Mouse (Mus musculus) urinary bladder, adult 2 months (tissue): ENCODE data around the gene Etl4. TPM values are rescaled to one million over a fixed set of nuclear protein-coding genes. Genes with fewer than 3 reads are reported as not detected.
"Not testable (repeated sequence)": the region's sequence is repeated elsewhere in the genome, so short reads cannot be mapped to it uniquely, and the experiment has no call there.

Experiments
- DNase-seq: peaks from one replicate; pipeline ENCODE4 v3.0.0; 2022; ENCODE audit warnings: low spot score
- polyA plus RNA-seq: library from polyadenylated mRNA; depleted of rRNA; stranded (reverse); fragments of >200 nt; gene quantifications from 2 replicates; pipeline ENCODE4 v1.2.3, GENCODE M21; 2012

The Etl4 gene
- polyA plus RNA-seq, 1 experiment: 40.5 TPM

- DNase-seq: no peak
Observed at GRCm38 (mm10) chr2:20654058-20654457, 744.5 kb downstream of the Etl4 start.

- no peak for DNase-seq
Observed at GRCm38 (mm10) chr2:20654598-20655340, 745.2 kb downstream of the Etl4 start.

GRCm38 (mm10) chr2:20655341-20655612 is 745.7 kb downstream of the Etl4 start:
- DNase-seq: no peak

- DNase-seq: no peak
Observed at GRCm38 (mm10) chr2:20657856-20658255, 748.3 kb downstream of the Etl4 start.

- no peak for DNase-seq
Observed at GRCm38 (mm10) chr2:20661841-20662240, 752.3 kb downstream of the Etl4 start.

- DNase-seq: no peak
Observed at GRCm38 (mm10) chr2:20662696-20663095, 753.1 kb downstream of the Etl4 start.

GRCm38 (mm10) chr2:20665309-20665971 is 755.9 kb downstream of the Etl4 start:
- DNase-seq: no peak

GRCm38 (mm10) chr2:20666051-20666478 is 756.5 kb downstream of the Etl4 start:
- no peak for DNase-seq

GRCm38 (mm10) chr2:20667876-20668275 is 758.3 kb downstream of the Etl4 start:
- DNase-seq: no peak

- DNase-seq: not testable (repeated sequence)
Observed at GRCm38 (mm10) chr2:20668276-20669030, 758.9 kb downstream of the Etl4 start.

- no peak for DNase-seq
Observed at GRCm38 (mm10) chr2:20669367-20669766, 759.8 kb downstream of the Etl4 start.

- DNase-seq: no peak
Observed at GRCm38 (mm10) chr2:20671546-20672255, 762.1 kb downstream of the Etl4 start.

- DNase-seq: no peak
Observed at GRCm38 (mm10) chr2:20672281-20672680, 762.7 kb downstream of the Etl4 start.

GRCm38 (mm10) chr2:20672803-20673603 is 763.4 kb downstream of the Etl4 start:
- no peak for DNase-seq

- DNase-seq: no peak
Observed at GRCm38 (mm10) chr2:20676379-20676778, 766.8 kb downstream of the Etl4 start.

GRCm38 (mm10) chr2:20678793-20679192 is 769.2 kb downstream of the Etl4 start:
- no peak for DNase-seq

- not testable (repeated sequence) for DNase-seq
Observed at GRCm38 (mm10) chr2:20682203-20682602, 772.6 kb downstream of the Etl4 start.

GRCm38 (mm10) chr2:20689389-20689788 is 779.8 kb downstream of the Etl4 start:
- DNase-seq: no peak

- no peak for DNase-seq
Observed at GRCm38 (mm10) chr2:20692898-20693297, 783.3 kb downstream of the Etl4 start.

- no peak for DNase-seq
Observed at GRCm38 (mm10) chr2:20693772-20694171, 784.2 kb downstream of the Etl4 start.

- DNase-seq: no peak
Observed at GRCm38 (mm10) chr2:20697719-20698118, 788.1 kb downstream of the Etl4 start.
